Mouse (Mus musculus) brain, embryonic 14.5 days (tissue): Measurements from ENCODE around the gene Plekhd1.

Source experiments
- CTCF ChIP-seq: fragments of 200-500 bp; IDR thresholded peaks from 2 replicates; pipeline ENCODE4 v1.5.1; 2012; ENCODE audit warnings: inconsistent platforms, mild to moderate bottlenecking, moderate library complexity, borderline replicate concordance; ENCODE audit not compliant: insufficient read depth, insufficient read length; ENCODE audit errors: extremely low read depth
- POLR2A ChIP-seq: fragments of 200-500 bp; IDR thresholded peaks from 2 replicates; pipeline ENCODE4 v1.6.1; 2012; ENCODE audit warnings: mild to moderate bottlenecking, inconsistent platforms, borderline replicate concordance; ENCODE audit not compliant: poor library complexity, insufficient read depth, insufficient read length, severe bottlenecking; ENCODE audit errors: extremely low read depth

DNA sequence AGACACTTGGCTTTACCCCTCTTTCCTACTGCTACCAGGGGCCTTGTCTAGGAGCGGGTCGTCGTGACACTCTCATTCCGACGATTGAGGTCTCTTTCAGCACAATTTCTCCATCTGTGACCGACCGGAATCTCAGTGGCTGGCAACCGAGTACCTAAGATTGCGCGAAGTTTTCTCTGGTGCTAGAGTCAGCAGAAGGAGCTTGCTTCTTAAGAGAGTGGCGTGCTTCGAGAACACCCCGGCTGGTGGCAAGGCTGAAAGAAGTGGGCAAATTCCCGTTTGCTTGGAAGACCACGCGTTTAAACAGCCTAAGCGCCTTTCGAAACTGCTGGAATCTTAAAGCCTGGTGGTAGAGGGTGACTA is 47.9 kb upstream of the Plekhd1 start:
- no peak for TF ChIP-seq CTCF
- no peak for TF ChIP-seq POLR2A
